Mouse (Mus musculus) testis, adult 2 months (tissue): Measurements from ENCODE around the gene Cdc14a.

ENCODE experiments used
- CTCF ChIP-seq: fragments of 200-500 bp; IDR thresholded peaks from 2 replicates; pipeline ENCODE4 v1.5.1; 2012; ENCODE audit warnings: low read depth, mild to moderate bottlenecking, inconsistent platforms, low read length, moderate library complexity; ENCODE audit not compliant: control insufficient read depth, insufficient read depth, insufficient replicate concordance
- POLR2A ChIP-seq: fragments of 200-500 bp; IDR thresholded peaks from 2 replicates; pipeline ENCODE4 v1.6.1; 2012; ENCODE audit warnings: low read depth, mild to moderate bottlenecking, inconsistent platforms, low read length, moderate library complexity; ENCODE audit not compliant: control insufficient read depth

- TF ChIP-seq POLR2A, result no peak
- TF ChIP-seq CTCF, result no peak
Measured at GRCm38 (mm10) chr3:116226915-116227314, 196.9 kb downstream of the Cdc14a start.
